Mouse (Mus musculus) adrenal gland, adult 18-20 months (tissue): ENCODE results near the gene Uvrag. TPM values are rescaled to one million over a fixed set of nuclear protein-coding genes. Genes with fewer than 3 reads are reported as not detected.

ENCODE experiments used
- DNase-seq, 2 experiments: peaks; one replicate each; pipeline ENCODE4 v3.0.0; 2021 to 2022; ENCODE audit warnings: low spot score in 2 of 2
- total RNA-seq, 2 experiments: library from RNA; stranded (reverse); gene quantifications; 1 replicate in 1 of 2; 2 replicates in 1 of 2; pipeline ENCODE4 v1.2.3; 2021

The Uvrag gene
- total RNA-seq, 2 experiments from 2014 or later = 15.4 to 29.0 TPM

DNA sequence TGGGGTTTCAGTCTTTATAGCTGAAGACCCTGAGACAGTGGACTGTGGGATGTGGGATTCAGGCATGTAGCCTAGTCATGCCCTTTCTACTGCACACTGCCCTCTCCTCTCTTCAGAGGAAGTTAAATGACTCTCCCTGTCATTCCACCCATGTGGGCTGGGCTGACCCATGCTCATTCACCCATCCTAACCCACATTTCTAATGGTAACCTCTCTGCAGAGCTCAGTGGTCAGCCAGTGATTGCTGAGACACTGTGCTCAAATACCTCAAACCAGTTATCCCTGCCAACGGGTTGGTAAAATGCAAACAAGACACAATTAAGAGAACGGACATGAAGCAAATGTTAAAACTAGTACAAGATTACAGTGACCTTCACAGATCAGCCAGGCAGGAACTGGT lies 39.9 kb downstream of the Uvrag start:
- DNase-seq = no peak

DNA sequence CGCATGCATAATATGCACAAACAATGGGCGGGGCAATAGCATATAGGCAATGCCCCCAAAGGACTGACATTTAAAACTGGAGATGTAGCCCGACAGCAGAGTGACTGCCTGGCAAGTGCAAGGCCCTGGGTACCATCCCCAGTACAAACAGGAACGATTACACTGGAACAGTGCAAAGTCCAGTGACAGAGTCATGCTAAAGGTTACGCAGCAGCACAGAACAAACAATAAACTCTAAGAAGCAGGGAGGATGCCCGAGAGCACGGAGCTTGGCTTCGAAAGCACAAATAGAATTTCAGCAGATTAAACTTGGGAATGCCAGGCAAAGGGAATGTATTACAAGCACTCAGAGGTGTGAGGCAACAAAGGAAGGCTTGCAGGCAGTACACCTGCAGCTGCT lies 40.4 kb downstream of the Uvrag start:
- DNase-seq = no peak

DNA sequence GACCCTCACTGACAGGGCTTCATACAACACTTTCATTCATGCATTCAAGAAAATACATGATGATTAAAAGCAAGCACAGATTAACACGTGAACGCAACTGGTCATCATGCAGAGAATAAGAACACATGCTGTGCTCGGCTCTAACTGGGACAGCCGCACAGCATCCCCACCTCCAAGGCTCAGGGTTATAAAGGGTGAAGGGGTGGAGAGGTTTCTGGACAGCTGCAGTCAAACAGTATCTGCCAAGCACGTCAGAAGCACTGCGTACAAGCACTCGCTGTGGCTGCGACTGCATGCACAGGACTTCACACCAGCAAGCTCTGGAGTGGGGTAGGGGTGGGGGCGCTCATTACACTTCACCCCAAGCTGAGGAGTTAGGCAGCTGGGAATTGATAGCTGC lies 40.9 kb downstream of the Uvrag start:
- no peak for DNase-seq

DNA sequence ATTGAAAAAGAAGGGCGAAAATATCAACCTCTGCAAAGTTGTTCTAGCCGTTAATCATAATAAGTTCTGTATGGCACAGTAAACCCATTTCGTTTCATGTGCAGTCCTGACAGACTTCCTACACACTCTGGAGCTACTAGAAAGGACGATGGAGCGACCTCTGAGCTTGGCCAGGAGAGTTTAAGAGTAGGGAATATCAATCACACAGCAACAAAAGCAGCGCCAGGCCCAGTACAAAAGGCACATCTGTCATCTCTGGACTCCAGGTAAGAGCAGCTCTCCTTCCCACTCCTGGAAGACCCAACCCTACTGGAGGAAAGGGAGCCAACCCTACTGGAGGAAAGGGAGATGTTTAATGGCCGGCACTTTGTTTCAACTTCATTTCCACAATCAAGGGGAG lies 43.2 kb downstream of the Uvrag start:
- no peak for DNase-seq

DNA sequence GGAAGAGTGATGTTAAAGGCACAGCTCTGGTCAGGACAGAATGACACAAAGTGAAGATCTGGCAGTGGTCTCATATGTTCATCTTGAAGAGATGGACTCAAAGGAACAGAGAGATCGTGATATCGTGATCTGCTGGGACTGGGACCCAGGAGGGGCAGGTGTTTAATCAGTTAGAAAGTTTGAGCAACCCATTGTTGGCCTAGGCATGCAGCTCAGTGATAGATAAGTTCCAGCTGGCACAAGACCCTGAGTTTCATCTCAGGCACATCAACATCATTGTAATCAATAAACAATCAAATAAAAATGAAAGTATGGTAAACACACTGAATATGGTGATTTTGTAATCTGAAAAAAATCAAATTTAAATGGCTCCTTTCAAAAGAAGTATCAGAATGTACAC lies 43.8 kb downstream of the Uvrag start:
- DNase-seq = no peak

DNA sequence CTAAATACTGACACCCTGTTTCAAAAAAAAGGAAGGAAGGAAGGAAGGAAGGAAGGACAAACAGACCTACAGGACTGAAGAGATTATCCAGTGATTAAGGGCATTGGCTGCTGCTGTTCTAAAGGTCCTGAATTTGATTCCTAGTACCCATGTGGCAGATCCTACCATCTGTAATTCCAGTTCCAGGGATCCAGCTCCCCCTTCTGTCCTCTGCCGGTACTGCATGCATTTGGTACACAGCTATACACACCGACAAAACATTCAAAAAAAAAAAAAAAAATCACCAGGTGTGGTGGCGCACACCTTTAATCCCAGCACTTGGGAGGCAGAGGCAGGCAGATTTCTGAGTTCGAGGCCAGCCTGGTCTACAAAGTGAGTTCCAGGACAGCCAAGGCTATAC lies 45.8 kb downstream of the Uvrag start:
- DNase-seq = peak; percentile 48 to 59

DNA sequence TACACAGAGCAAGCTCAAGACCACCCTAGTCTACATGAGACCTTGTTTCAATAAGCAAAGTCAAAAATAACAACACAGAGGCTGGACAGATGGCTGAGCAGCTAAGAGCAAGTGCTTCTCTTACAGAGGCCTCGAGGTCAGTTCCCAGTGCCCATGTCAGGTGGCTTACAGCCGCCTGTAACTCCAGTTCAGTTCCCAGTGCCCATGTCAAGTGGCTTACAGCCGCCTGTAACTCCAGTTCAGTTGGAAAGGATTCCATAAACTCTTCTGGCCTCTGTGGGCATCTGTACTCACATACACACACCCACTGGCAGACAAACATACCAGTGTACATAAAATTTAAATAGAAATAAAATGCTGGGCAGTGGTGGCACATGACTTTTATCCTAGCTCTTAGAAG lies 46.6 kb downstream of the Uvrag start:
- DNase-seq = no peak

DNA sequence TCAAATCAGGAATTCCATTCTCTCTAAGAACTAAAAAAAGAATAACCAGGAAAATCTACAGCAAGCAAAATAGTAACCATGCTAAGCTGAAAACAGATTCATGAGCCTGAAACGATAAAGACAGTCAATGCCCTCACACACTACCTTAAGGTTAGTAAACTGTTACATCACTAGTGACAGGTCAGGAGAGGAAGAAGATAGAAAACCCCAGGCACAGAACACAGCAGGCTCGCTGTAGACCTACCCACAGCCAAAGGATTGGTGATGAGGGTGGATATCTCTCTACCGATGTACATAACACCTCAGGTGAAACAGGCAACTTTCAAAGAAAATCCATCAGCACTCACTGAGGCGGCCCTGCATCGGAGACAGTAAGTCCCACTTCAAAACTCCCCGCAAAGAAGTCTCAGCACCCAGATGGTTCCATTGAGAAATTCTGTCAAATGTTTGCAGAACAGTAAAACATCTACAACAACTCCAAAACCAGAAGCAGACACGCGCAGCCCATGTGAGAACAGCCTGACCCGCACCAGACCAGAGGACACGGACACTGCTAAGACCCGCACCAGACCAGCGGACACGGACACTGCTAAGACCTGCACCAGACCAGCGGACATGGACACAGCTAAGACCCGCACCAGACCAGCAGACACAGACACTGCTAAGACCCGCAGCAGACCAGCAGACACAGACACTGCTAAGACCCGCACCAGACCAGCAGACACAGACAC lies 48.9 kb downstream of the Uvrag start:
- no peak for DNase-seq

DNA sequence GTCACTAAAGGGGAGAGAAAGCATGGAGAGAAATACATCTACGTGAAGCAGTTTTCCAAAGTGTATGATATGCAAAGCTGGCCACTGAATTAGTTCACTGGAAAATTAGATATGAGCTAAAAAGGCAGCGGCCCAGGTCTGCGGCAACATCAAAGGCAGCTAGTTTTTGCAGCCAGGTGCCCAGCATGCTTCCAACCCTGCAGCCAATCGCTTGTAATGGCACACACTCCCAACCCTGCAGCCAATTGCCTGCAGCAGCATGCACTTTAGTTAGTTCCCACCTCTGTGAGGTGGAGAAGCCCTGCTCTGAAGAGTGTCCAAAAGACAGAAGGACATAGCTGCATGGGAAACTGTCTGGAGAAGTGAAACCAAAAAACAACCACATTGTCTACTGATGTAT lies 51.2 kb downstream of the Uvrag start:
- no peak for DNase-seq

DNA sequence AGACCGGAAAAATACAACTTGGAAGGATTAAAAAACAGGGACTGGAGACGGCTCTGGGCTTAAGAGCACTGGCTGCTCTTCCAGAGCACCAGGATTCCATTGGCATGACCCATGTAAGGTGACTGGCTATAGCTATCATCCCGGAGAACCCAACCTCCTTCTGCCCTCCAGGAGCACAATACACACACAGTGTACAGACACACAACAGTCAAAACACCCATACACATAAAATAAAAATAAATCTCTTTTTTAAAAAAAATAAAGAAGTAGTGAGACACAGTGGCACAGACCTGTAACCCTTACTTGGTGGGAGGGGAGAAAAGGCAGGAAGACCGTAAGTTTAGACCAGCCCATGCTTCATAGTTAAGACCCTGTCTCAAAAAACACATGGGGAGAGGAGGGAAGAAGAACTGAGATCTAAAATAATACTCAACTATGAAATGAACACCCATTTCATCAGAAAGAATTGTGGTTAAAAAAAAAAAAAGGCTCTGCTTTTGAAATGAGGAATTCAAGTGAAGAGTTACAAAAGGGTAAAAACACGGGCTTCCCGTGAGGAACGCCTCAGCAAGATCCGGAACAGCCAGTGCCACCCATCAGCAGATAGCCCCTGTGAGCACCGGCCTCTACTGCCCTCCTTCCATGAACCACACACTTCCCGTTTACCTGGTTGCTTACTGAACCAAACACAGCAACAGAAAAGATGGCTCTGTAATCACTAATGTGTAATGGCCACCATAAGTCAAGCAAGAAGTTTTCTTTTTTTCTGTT lies 52.2 kb downstream of the Uvrag start:
- DNase-seq = no peak

DNA sequence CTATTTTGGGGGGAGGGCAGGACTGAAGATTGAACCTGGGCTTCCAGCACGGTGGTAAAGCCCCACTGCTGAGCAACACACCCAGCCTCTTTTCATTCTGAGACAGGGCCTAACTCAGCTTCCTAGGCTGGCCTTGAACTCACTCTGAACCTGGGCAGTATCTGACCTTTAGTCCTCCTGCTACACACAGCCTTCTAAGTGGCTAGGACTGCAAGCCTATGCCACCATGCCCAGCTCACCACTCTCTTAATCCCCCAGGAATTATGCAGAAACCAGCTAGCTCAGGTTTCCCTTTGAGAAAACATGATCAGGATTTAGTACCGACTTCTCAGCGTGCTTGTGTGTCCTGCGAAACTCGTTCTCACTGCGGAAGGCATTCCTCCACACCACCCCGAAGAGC lies 53.4 kb downstream of the Uvrag start:
- no peak for DNase-seq

DNA sequence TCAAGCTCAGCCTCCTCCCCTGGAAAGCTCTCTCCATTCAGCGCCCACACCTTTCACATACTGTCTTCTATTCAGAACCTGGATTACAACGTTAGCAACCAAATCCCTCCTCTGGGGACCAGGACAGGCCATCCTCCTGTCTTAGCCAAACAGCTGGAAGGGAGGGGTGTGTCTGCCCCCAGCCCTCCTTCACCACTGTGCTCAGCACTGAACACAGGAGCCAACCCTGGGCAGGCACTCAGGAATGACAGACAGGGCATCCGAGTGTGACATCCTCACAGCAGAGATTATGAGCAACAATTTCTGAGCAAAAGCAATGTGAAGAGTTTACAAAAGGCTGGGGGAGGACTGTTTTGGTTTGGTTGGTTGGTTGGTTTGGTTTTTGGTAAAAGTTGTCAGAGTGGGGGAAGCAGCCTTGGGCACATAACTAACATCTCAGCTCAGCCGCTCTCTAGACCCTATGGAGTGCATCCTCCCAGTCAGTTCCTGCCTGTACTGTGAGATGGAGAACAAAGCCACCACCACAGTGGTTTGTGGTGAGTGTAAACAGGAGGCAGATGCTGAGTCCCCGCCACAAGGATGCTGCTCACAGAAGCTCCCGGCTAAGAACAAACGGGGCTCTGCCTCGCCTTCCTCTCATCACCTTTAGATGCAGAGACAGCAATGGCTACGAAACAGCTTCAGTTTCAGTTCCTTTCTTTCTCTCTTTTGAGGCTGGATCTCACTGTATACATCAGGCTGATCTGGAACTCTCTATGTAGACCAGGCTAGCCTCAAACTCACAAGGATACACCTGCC lies 54.1 kb downstream of the Uvrag start:
- DNase-seq = no peak

DNA sequence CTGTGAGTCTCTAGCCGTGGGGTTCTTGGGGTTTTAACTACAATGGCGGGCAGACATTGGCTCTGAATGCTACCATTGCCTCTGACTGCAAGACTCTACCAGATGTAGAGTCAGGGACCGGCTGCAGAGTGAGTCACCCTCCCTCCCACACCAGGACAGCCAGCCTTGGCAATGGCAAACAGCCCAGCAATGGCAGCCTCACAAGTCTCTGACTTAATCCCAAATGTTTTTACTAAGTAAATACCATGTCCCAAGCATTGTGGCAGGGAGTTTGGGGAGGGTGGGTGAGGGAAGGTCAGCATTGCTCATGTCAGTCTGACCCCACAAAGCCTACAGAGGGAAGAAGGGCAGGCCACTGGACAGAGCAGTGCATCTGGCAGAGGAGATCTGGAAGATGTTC lies 55.7 kb downstream of the Uvrag start:
- DNase-seq = peak in 1 of 2 experiments; percentile 33

DNA sequence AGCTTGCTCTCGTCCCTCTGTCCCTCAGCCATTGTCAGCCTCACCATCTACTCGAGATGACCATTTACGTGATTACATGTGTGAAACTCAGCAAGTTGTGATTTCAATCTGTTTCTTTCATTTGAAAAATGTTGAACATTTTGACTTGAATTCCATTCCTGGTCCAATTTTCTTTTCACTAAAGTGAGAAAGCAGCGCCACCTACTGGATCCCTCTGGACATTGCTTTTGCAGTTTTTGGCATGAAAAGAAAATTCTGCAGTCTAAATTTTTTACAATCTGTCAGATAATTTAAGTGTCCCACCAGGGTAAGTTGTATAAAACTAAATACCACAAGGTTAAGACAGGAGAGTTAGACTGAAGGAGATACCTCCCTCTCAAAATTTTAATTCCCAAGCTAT lies 61.4 kb downstream of the Uvrag start:
- peak; percentile 60 to 66 for DNase-seq

DNA sequence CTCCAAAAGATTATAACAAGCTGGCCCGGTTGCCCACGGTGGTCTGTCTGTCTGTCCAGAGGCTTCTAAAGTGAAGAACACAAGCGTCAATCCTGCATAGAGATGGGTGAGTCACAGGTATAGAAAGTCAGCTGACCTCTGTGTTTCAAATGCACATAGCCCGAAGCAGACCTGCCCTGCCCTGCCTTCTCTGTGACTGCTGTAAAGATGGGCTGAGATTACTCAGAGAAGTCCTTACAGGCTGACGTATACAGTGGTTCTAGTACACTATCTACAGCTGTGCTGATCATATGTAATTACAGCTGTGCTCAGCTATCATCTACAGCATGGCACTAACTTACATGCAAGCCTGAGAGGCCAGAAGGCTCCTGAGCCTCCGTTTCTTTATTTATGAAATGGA lies 62.1 kb downstream of the Uvrag start:
- DNase-seq = no peak

DNA sequence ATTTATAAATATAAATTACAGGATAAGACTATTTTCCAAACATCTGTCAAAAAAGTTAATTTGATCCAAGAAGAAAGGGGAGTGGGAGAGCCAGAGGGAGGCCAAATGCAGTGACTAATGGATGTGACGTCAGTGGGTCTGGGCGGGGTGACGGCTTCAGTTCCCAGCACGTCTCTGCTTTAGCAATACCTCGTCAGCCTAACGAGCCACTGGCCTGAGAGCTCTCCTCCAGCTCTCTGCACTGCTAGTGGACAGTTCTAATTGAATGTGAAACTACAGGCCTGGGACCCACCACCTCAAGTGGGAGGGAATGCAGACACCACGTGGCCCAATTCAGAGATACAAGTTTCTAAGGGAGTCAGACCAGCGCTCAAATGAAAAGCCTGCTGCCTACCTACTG lies 63.7 kb downstream of the Uvrag start:
- DNase-seq = no peak

DNA sequence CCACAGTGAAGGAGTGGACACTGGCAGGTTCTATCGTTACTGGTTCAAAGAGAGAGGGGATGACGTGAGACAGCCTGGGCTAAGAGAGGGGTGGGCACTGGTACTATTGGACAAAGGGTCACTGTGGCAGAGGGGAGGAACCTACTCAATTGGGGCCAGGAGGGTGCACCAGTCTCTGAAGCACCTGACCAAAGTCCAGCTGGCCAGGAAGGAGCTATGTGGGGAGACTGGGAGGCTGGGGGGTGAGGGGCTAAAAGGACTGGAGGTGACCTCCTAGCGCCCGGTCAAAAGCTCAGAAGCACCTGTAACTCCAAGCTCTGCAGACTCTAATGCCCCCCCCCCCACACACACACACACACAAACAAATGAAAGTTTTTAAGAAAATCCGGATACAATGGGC lies 65.8 kb downstream of the Uvrag start:
- no peak for DNase-seq

DNA sequence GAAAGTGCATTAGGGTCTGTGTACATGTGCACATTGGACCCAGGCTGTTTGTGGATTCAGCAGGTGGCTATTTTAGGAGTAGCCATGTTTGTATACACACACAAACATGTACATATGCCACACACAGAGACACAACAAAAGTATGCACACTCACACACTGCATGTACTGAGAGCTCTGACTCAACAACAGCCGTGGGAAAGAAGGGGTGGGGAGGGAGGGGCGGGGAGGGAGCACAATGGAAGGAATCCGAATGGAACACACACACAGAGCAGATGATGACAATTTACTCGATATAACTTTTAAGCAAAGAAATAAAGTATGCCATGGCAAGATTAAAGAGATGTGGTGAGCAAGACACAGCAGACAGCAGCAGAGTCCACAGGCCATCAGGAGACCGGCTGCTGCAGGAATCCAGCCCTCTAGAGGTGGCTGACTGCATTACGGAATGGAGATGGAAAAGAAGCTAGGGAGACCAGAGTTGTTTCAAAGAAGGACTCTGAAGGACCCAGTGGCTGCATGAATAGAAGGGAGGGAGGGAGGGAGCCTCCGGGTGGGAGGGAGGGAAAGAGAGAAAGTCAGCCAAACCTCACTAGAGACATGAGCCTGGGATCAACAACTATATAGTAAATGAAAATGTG lies 67.1 kb downstream of the Uvrag start:
- DNase-seq = no peak

DNA sequence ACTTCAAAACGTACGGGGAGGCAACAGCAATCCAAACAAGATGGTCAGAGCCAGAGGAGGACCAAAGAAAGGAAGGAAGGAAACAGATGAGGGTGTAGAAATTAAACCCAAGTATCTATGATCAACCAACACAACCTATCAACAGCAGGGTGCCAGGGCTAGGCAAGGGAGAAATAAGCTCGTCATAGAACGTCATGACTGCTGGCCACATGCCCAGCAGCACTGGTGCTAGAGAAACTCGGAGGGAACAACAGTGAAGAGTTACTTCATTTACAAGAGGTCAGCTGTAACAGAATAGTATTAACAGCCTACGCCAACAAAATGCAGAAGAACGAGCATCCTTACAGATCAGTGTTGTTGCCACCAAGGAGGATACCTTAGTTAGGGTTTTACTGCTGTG lies 73.2 kb downstream of the Uvrag start:
- no peak for DNase-seq

DNA sequence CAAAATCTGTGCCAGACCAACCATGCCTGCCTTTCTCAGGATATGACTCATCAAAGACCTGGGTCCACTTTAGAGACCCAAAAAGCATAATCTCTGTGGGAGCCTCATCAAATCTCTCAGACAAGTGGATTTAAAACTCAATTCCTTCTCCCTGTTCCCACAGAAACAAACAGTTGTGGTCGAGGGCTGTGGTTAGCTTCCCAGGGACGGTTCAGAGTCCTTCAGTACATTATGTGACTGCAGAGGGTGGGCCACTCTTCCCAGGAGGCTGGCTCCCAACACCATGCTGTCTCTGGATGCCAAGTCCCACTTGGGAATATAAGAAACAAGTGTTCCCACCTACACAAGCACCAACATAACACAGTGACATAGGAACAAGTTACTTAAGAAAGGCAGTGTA lies 75.0 kb downstream of the Uvrag start:
- no peak for DNase-seq

DNA sequence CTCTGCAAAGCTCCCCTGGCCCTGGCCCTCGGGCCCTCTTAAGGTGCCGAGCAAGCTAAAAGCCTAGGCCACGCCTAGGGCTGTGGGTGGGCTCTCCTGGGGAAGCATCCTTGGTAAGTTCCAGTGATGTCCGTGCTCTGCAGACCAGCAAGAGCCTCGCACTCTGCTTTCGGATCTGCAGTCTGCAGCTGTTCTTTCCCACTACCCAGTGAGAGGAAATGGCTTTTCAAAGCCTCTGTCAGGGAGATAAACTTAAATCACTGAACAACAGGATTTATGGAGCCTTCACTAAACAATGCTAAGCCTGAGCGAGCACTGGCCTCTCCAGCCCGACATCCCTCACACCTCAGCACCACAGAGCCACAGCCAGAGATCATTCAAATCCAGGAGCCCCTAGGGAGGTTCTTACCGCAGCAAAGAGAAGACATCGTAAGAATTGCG lies 75.5 kb downstream of the Uvrag start:
- DNase-seq = no peak
